Mouse (Mus musculus): ENCODE measurements around the gene Trnp1.
"Not testable (repeated sequence)": the region's sequence is repeated elsewhere in the genome, so short reads cannot be mapped to it uniquely, and the experiment has no call there.

Gene Trnp1

GRCm38 (mm10) chr4:133498160-133498724, at the start of gene Trnp1:
Gene Trnp1, minus strand, starts transcription at chr4:133498550.
- peak; percentile 84 for DNase-seq

- peak; percentile 89 for DNase-seq
Observed at GRCm38 (mm10) chr4:133545272-133546231, 47.2 kb upstream of the Trnp1 start, which contains the start of gene Nudc. Gene Nudc, minus strand, starts transcription at chr4:133545996.

- DNase-seq, result no peak
Observed at GRCm38 (mm10) chr4:133536652-133537051, 38.3 kb upstream of the Trnp1 start.

- no peak for DNase-seq
Observed at GRCm38 (mm10) chr4:133536081-133536480, 37.7 kb upstream of the Trnp1 start.

GRCm38 (mm10) chr4:133532777-133533176, 34.4 kb upstream of the Trnp1 start:
- DNase-seq, result no peak

GRCm38 (mm10) chr4:133527788-133528187, 29.4 kb upstream of the Trnp1 start:
- DNase-seq, result no peak

- DNase-seq, result no peak
Observed at GRCm38 (mm10) chr4:133521502-133521901, 23.2 kb upstream of the Trnp1 start.

GRCm38 (mm10) chr4:133519369-133519665, 21.0 kb upstream of the Trnp1 start:
- no peak for DNase-seq

GRCm38 (mm10) chr4:133518601-133519368, 20.4 kb upstream of the Trnp1 start, which contains the start of gene Kdf1:
Gene Kdf1, plus strand, starts transcription at chr4:133518963.
- no peak for DNase-seq

GRCm38 (mm10) chr4:133512972-133513371, 14.6 kb upstream of the Trnp1 start:
- DNase-seq, result peak; percentile 73

GRCm38 (mm10) chr4:133512511-133512910, 14.2 kb upstream of the Trnp1 start:
- not testable (repeated sequence) for DNase-seq

GRCm38 (mm10) chr4:133511050-133511449, 12.7 kb upstream of the Trnp1 start:
- no peak for DNase-seq

- peak; percentile 55 for DNase-seq
Observed at GRCm38 (mm10) chr4:133508990-133509389, 10.6 kb upstream of the Trnp1 start.

GRCm38 (mm10) chr4:133506573-133506972, 8.2 kb upstream of the Trnp1 start:
- DNase-seq, result no peak

- DNase-seq, result no peak
Observed at GRCm38 (mm10) chr4:133504755-133505485, 6.6 kb upstream of the Trnp1 start.

GRCm38 (mm10) chr4:133504300-133504699, 6.0 kb upstream of the Trnp1 start:
- DNase-seq, result no peak

GRCm38 (mm10) chr4:133501514-133501913, 3.2 kb upstream of the Trnp1 start:
- DNase-seq, result no peak

- no peak for DNase-seq
Observed at GRCm38 (mm10) chr4:133497461-133498159, 740 bp downstream of the Trnp1 start.

GRCm38 (mm10) chr4:133496738-133497445, 1.5 kb downstream of the Trnp1 start:
- DNase-seq, result no peak

- peak; percentile 44 for DNase-seq
Observed at GRCm38 (mm10) chr4:133495711-133496110, 2.6 kb downstream of the Trnp1 start.

GRCm38 (mm10) chr4:133494867-133495266, 3.5 kb downstream of the Trnp1 start:
- DNase-seq, result no peak
